In the genomic region with DNA sequence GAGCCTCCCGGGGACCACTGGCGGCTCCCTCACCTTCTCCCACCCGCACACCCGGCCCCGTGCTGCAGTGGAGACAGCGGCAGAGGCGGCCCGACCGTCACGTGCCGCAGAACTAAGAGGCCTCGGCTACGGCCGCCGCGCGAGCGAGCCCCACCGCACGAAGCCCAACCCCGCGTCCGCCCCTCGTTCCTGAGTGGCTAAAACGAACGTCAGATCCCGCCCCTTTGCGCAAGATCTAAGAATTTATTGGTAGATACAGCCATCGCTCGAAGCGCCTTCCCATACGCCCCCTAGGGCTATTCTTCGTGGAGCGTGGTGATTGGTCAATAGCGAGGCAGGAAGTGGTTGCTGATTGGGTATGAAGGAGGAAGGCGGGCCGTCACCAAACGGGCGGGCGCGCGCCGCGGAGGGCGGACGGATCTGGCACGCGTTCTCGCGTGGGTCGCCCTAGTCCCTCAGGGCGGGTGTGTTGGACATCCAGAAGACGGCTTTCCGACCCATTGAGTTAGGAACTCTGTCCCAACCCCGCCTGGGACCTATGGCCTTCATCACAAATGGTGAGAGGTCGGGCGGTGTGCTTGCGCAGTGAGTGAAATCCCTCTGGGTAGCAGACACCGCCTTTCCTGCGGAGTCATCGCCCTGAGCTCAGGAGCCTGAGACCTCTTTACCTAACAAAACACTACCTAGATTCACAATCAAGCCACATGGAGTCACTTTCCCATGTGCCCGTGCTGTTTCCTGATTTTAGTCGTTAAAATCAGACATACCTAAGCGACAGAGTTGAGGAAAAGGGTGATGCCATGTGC, we compare ENCODE assay signal across 8 mouse cellular contexts. TPM values are rescaled to one million over a fixed set of nuclear protein-coding genes. Genes with fewer than 3 reads are reported as not detected.
DNase-seq lines count a peak whose midpoint lies in the region; ATAC-seq and TF ChIP-seq lines count a peak whose summit lies in the region.

A gene (minus strand): TSS at position 178 of the 806 bp plus-strand sequence.

- peak in 1 of 2 experiments; percentile 15; a peak in 2 of 4 replicates for TF ChIP-seq EP300 in MEL (IDR thresholded peaks at IDR 0.05; ENCODE audit: low read depth in 1 of 2, low read length in 2 of 2)

- H3K36me3 ChIP-seq in MEL (ENCODE audit: control insufficient read depth in 1 of 2, insufficient read depth in 2 of 2, low read length in 2 of 2) = peaks cover 19 to 60% of the 10 kb centered on the region in 2 experiments
- no peaks in the 10 kb centered on the region for H3K36me3 ChIP-seq in forebrain, postnatal 0 days (ENCODE audit: insufficient read depth)
- no peaks in the 10 kb centered on the region for H3K36me3 ChIP-seq in lung, embryonic 15.5 days

- DNase-seq in MEL (ENCODE audit: low read depth, low spot score) = peak; percentile 100
- DNase-seq in cerebellum, adult 2 months = peak; percentile 99
- DNase-seq in forebrain, postnatal 0 days = peak; percentile 100
- DNase-seq in heart, postnatal 4 days = peak; percentile 98
- DNase-seq in layer of hippocampus, adult 8-10 months (ENCODE audit: low spot score in 2 of 2) = peak; percentile 99
- peak; percentile 98 for DNase-seq in ovary, adult 18-20 months (ENCODE audit: low spot score)
- peak; percentile 99 for DNase-seq in thymus, postnatal 0 days (ENCODE audit: low spot score)

- H3K27me3 ChIP-seq in MEL (ENCODE audit: control insufficient read depth in 1 of 2, insufficient read depth in 2 of 2, low read length in 2 of 2) = no peaks in the 10 kb centered on the region
- no peaks in the 10 kb centered on the region for H3K27me3 ChIP-seq in cerebellum, adult 2 months (ENCODE audit: control insufficient read depth, insufficient read depth, low read length)
- no peaks in the 10 kb centered on the region for H3K27me3 ChIP-seq in forebrain, postnatal 0 days (ENCODE audit: insufficient read depth, low read length)
- H3K27me3 ChIP-seq in lung, embryonic 15.5 days = no peaks in the 10 kb centered on the region

- ATAC-seq in forebrain, postnatal 0 days = peak; percentile 97
- peak; percentile 99 for ATAC-seq in lung, embryonic 15.5 days (ENCODE audit: borderline replicate concordance, extremely low read depth, low FRiP score, low TSS enrichment)

- peaks cover 21 to 24% of the 10 kb centered on the region in 2 experiments for H3K4me1 ChIP-seq in MEL (ENCODE audit: control insufficient read depth in 1 of 2, insufficient read depth in 2 of 2, low read length in 2 of 2)
- H3K4me1 ChIP-seq in cerebellum, adult 2 months (ENCODE audit: control insufficient read depth, insufficient read depth, low read length) = no peaks in the 10 kb centered on the region; the same call in 1 of the 2 replicates
- peaks cover 20% of the 10 kb centered on the region for H3K4me1 ChIP-seq in forebrain, postnatal 0 days (ENCODE audit: insufficient read depth)
- peaks cover 26% of the 10 kb centered on the region for H3K4me1 ChIP-seq in lung, embryonic 15.5 days

- H3K79me2 ChIP-seq in MEL (ENCODE audit: control insufficient read depth, insufficient read depth, low read length, poor library complexity) = peaks cover 51% of the 10 kb centered on the region

- no peak for TF ChIP-seq CTCF in MEL (IDR thresholded peaks at IDR 0.05 in 2 of 3, conservative IDR thresholded peaks at IDR 0.05 in 1 of 3; ENCODE audit: control insufficient read depth in 1 of 3, insufficient read depth in 1 of 3, low read depth in 2 of 3, low read length in 3 of 3, poor library complexity in 1 of 3, severe bottlenecking in 1 of 3)
- TF ChIP-seq CTCF in cerebellum, adult 2 months (IDR thresholded peaks at IDR 0.05; ENCODE audit: borderline replicate concordance, insufficient read depth, low read depth, low read length) = no peak
- peak; percentile 59 for TF ChIP-seq CTCF in forebrain, postnatal 0 days (IDR thresholded peaks at IDR 0.05; ENCODE audit: low read depth)

- no peaks in the 10 kb centered on the region for H3K9me3 ChIP-seq in MEL (replicated peaks; ENCODE audit: insufficient read depth, low read length)
- no peaks in the 10 kb centered on the region for H3K9me3 ChIP-seq in forebrain, postnatal 0 days (ENCODE audit: low read length)
- H3K9me3 ChIP-seq in lung, embryonic 15.5 days = no peaks in the 10 kb centered on the region

- peak within 1 kb of the TSS; percentile 79 to 93 for H3K4me3 ChIP-seq in MEL (ENCODE audit: control insufficient read depth in 1 of 2, insufficient read depth in 1 of 2, low read depth in 2 of 2, low read length in 2 of 2)
- H3K4me3 ChIP-seq in cerebellum, adult 2 months (replicated peaks; ENCODE audit: insufficient read depth, low read depth, low read length) = peak within 1 kb of the TSS; percentile 85
- H3K4me3 ChIP-seq in forebrain, postnatal 0 days (ENCODE audit: low read depth, low read length) = peak within 1 kb of the TSS; percentile 94
- H3K4me3 ChIP-seq in lung, embryonic 15.5 days = peak within 1 kb of the TSS; percentile 98

- WGBS in cerebellum, adult 2 months = under 1% methylated on average over 64 of the region's 64 CpGs
- 0% methylated on average over 62 of the region's 64 CpGs for WGBS in forebrain, postnatal 0 days
- WGBS in lung, embryonic 15.5 days = under 1% methylated on average over 64 of the region's 64 CpGs

- peak within 1 kb of the TSS; percentile 84 for H3K27ac ChIP-seq in MEL (ENCODE audit: control insufficient read depth, low read depth, low read length)
- peak within 1 kb of the TSS; percentile 70 for H3K27ac ChIP-seq in cerebellum, adult 2 months (ENCODE audit: insufficient read depth, low read length)
- H3K27ac ChIP-seq in forebrain, postnatal 0 days (ENCODE audit: low read depth, low read length) = peak within 1 kb of the TSS; percentile 95
- H3K27ac ChIP-seq in lung, embryonic 15.5 days = peak within 1 kb of the TSS; percentile 93

- no peak for TF ChIP-seq RAD21 in MEL (IDR thresholded peaks at IDR 0.05; ENCODE audit: low read depth, low read length)

- peak within 1 kb of the TSS; percentile 78 for H3K4me2 ChIP-seq in forebrain, postnatal 0 days (ENCODE audit: low read depth)
- H3K4me2 ChIP-seq in lung, embryonic 15.5 days = peak within 1 kb of the TSS; percentile 69

- H3K9ac ChIP-seq in MEL (ENCODE audit: control insufficient read depth, low read depth, low read length, poor library complexity, severe bottlenecking) = peak within 1 kb of the TSS; percentile 90
- peak within 1 kb of the TSS; percentile 99 for H3K9ac ChIP-seq in forebrain, postnatal 0 days
- peak within 1 kb of the TSS; percentile 99 for H3K9ac ChIP-seq in lung, embryonic 15.5 days

- peak; percentile 97 to 98 for TF ChIP-seq POLR2A in MEL (IDR thresholded peaks at IDR 0.05; ENCODE audit: control insufficient read depth in 1 of 2, insufficient read depth in 1 of 2, low read depth in 1 of 2, low read length in 2 of 2, poor library complexity in 1 of 2)
- TF ChIP-seq POLR2A in cerebellum, adult 2 months (IDR thresholded peaks at IDR 0.05; ENCODE audit: borderline replicate concordance, insufficient read depth, low read length) = peak; percentile 98

TF ChIP-seq in MEL, 35 proteins besides CTCF, POLR2A, EP300 and RAD21 (continues in another document):
- TF ChIP-seq MAZ (IDR thresholded peaks at IDR 0.05; ENCODE audit: low read depth, low read length) (peak; percentile 66; the same call in 1 of the 2 replicates), MAX (IDR thresholded peaks at IDR 0.05; ENCODE audit: low read length) (peak; percentile 95), MYC (IDR thresholded peaks at IDR 0.05; ENCODE audit: low read depth, low read length) (peak; percentile 93), GABPA (IDR thresholded peaks at IDR 0.05; ENCODE audit: low read depth, low read length) (no peak), USF2 (IDR thresholded peaks at IDR 0.05; ENCODE audit: borderline replicate concordance in 1 of 2, insufficient read depth in 1 of 2, low read depth in 1 of 2, low read length in 2 of 2) (peak in 1 of 2 experiments; percentile 69; a peak in 1 of 4 replicates), TCF12 (IDR thresholded peaks at IDR 0.05; ENCODE audit: low read depth, low read length) (peak; percentile 80), ELF1 (IDR thresholded peaks at IDR 0.05; ENCODE audit: low read depth, low read length) (peak; percentile 98), MXI1 (IDR thresholded peaks at IDR 0.05; ENCODE audit: low read depth, low read length) (peak; percentile 96), POLR2AphosphoS2 (IDR thresholded peaks at IDR 0.05; ENCODE audit: low read length) (peak; percentile 98), RCOR1 (IDR thresholded peaks at IDR 0.05; ENCODE audit: low read depth, low read length) (no peak; the same call in 1 of the 2 replicates), CHD1 (IDR thresholded peaks at IDR 0.05; ENCODE audit: low read depth, low read length) (no peak), KAT2A (conservative IDR thresholded peaks at IDR 0.05; ENCODE audit: low read depth, low read length) (peak; percentile 59), ZC3H11A (IDR thresholded peaks at IDR 0.05; ENCODE audit: low read depth, low read length) (no peak), TAL1 (IDR thresholded peaks at IDR 0.05; ENCODE audit: low read length) (no peak), MYB (IDR thresholded peaks at IDR 0.05; ENCODE audit: low read depth, low read length) (no peak), USF1 (IDR thresholded peaks at IDR 0.05; ENCODE audit: low read depth, low read length) (peak; percentile 96), NRF1 (IDR thresholded peaks at IDR 0.05; ENCODE audit: insufficient read depth, low read depth, low read length, poor library complexity, severe bottlenecking) (peak; percentile 48; the same call in 1 of the 2 replicates), MAFK (IDR thresholded peaks at IDR 0.05; ENCODE audit: borderline replicate concordance, low read depth, low read length) (no peak), CHD2 (IDR thresholded peaks at IDR 0.05; ENCODE audit: low read length) (peak; percentile 94), TBP (IDR thresholded peaks at IDR 0.05; ENCODE audit: low read depth, low read length) (peak; percentile 93), MEF2A (IDR thresholded peaks at IDR 0.05; ENCODE audit: extremely low read depth, insufficient replicate concordance, low read depth, low read length, poor library complexity, severe bottlenecking) (0 out of 2 replicates have a peak, but pooled peaks have one; percentile 30)

RNA-seq across cellular contexts. Expression of the gene that starts here (rescaled TPM):
- total RNA-seq in MEL (2012; rRNA removed) = 785 and 867 TPM in 2 replicates
- polyA plus RNA-seq in MEL (2012; ENCODE audit: insufficient read depth in 1 of 2, insufficient read length in 2 of 2, low read depth in 1 of 2, low replicate concordance in 2 of 2, missing spikeins in 1 of 2) = 100 to 1,000 TPM; 390 to 464 TPM
- polyA plus RNA-seq in cerebellum, adult 2 months (2012; rRNA removed) = 215 and 264 TPM in 2 replicates
- total RNA-seq in forebrain, postnatal 0 days (2014; rRNA removed) = 237 and 298 TPM in 2 replicates
- polyA plus RNA-seq in forebrain, postnatal 0 days (2015; fragmentation: Nextera tagmentation; extraction: Ambion mirVana) = 182 and 233 TPM in 2 replicates
- 100 to 1,000 TPM; 322 to 335 TPM for total RNA-seq in heart, postnatal 4 days (2021)
- total RNA-seq in layer of hippocampus, adult 8-10 months (2022) = 100 to 1,000 TPM; 388 to 462 (median 411) TPM
- polyA plus RNA-seq in lung, embryonic 15.5 days (2015; fragmentation: Nextera tagmentation; extraction: Ambion mirVana) = 352 and 360 TPM in 2 replicates
- polyA plus RNA-seq in thymus, postnatal 0 days (2015; fragmentation: Nextera tagmentation; extraction: Ambion mirVana) = 196 and 213 TPM in 2 replicates

Comparison
In these comparisons a context has a peak if more than half of its experiments do, and no peak if none do; other contexts are left out.
1. Peak in every context shown above with its lines: DNase-seq, ATAC-seq, H3K4me3 ChIP-seq and H3K27ac ChIP-seq.